In genomic region chr5:115844766-115845634, GRCm38 (mm10) we compare ENCODE assay signal across 8 mouse cellular contexts. TPM values are rescaled to one million over a fixed set of nuclear protein-coding genes. Genes with fewer than 3 reads are reported as not detected.
DNase-seq lines count a peak whose midpoint lies in the region; ATAC-seq and TF ChIP-seq lines count a peak whose summit lies in the region.

Cit (plus strand) TSS chr5:115845278.

- H3K27ac ChIP-seq in cerebellum, adult 2 months (ENCODE audit: insufficient read depth, low read length) = no peak within 1 kb of the TSS; the same call in 1 of the 2 replicates
- no peak within 1 kb of the TSS for H3K27ac ChIP-seq in forebrain, postnatal 0 days (ENCODE audit: low read depth, low read length)
- H3K27ac ChIP-seq in lung, embryonic 14.5 days (ENCODE audit: low read depth) = peak within 1 kb of the TSS; percentile 72

- DNase-seq in MEL-GATA-1-ER (ENCODE audit: extremely low read depth, low read depth) = peak; percentile 95
- DNase-seq in cerebellum, adult 2 months = peak; percentile 87 to 88
- DNase-seq in forebrain, postnatal 0 days = peak; percentile 97
- DNase-seq in heart, postnatal 4 days = peak; percentile 96
- peak; percentile 76 to 82 for DNase-seq in layer of hippocampus, adult 8-10 months (ENCODE audit: low spot score in 2 of 2)
- DNase-seq in lung, embryonic 14.5 days = peak; percentile 99
- peak; percentile 95 for DNase-seq in testis, postnatal 14 days (ENCODE audit: low spot score)

- no peaks in the 10 kb centered on the region for H3K36me3 ChIP-seq in forebrain, postnatal 0 days (ENCODE audit: insufficient read depth)
- peaks cover 19% of the 10 kb centered on the region for H3K36me3 ChIP-seq in lung, embryonic 14.5 days (ENCODE audit: insufficient read depth)

- H3K9ac ChIP-seq in forebrain, postnatal 0 days = peak within 1 kb of the TSS; percentile 25; the same call in 1 of the 2 replicates
- peak within 1 kb of the TSS; percentile 87 for H3K9ac ChIP-seq in lung, embryonic 14.5 days

- peak within 1 kb of the TSS; percentile 54 for H3K4me3 ChIP-seq in cerebellum, adult 2 months (replicated peaks; ENCODE audit: insufficient read depth, low read depth, low read length)
- peak within 1 kb of the TSS; percentile 44 for H3K4me3 ChIP-seq in forebrain, postnatal 0 days (ENCODE audit: low read depth, low read length)
- H3K4me3 ChIP-seq in lung, embryonic 14.5 days (ENCODE audit: low read depth, low read length) = peak within 1 kb of the TSS; percentile 91

- H3K4me1 ChIP-seq in cerebellum, adult 2 months (ENCODE audit: control insufficient read depth, insufficient read depth, low read length) = no peaks in the 10 kb centered on the region
- H3K4me1 ChIP-seq in forebrain, postnatal 0 days (ENCODE audit: insufficient read depth) = peaks cover 3% of the 10 kb centered on the region; the same call in 1 of the 2 replicates
- H3K4me1 ChIP-seq in lung, embryonic 14.5 days (ENCODE audit: insufficient read depth) = peaks cover 13% of the 10 kb centered on the region; the same call in 1 of the 2 replicates

- ATAC-seq in forebrain, postnatal 0 days = peak; percentile 100
- peak; percentile 99 for ATAC-seq in lung, embryonic 14.5 days (ENCODE audit: insufficient read depth)
- ATAC-seq in neutrophil, adult 5-6 weeks (ENCODE audit: extremely low read depth, insufficient number of reproducible peaks, low FRiP score, poor library complexity, severe bottlenecking) = peak; percentile 94

- WGBS in cerebellum, adult 2 months = under 1% methylated on average over 42 of the region's 42 CpGs
- WGBS in forebrain, postnatal 0 days = under 1% methylated on average over 42 of the region's 42 CpGs
- WGBS in lung, embryonic 14.5 days = under 1% methylated on average over 42 of the region's 42 CpGs

- no peaks in the 10 kb centered on the region for H3K9me3 ChIP-seq in forebrain, postnatal 0 days (ENCODE audit: low read length)
- no peaks in the 10 kb centered on the region for H3K9me3 ChIP-seq in lung, embryonic 14.5 days (ENCODE audit: low read depth, low read length)

- H3K4me2 ChIP-seq in forebrain, postnatal 0 days (ENCODE audit: low read depth) = peak within 1 kb of the TSS; percentile 98
- peak within 1 kb of the TSS; percentile 85 for H3K4me2 ChIP-seq in lung, embryonic 14.5 days

- no peak for TF ChIP-seq POLR2A in cerebellum, adult 2 months (IDR thresholded peaks at IDR 0.05; ENCODE audit: borderline replicate concordance, insufficient read depth, low read length)

- no peaks in the 10 kb centered on the region for H3K27me3 ChIP-seq in cerebellum, adult 2 months (ENCODE audit: control insufficient read depth, insufficient read depth, low read length)
- no peaks in the 10 kb centered on the region for H3K27me3 ChIP-seq in forebrain, postnatal 0 days (ENCODE audit: insufficient read depth, low read length)
- H3K27me3 ChIP-seq in lung, embryonic 14.5 days (ENCODE audit: insufficient read depth, low read length) = no peaks in the 10 kb centered on the region

- TF ChIP-seq CTCF in cerebellum, adult 2 months (IDR thresholded peaks at IDR 0.05; ENCODE audit: borderline replicate concordance, insufficient read depth, low read depth, low read length) = no peak
- no peak for TF ChIP-seq CTCF in forebrain, postnatal 0 days (IDR thresholded peaks at IDR 0.05; ENCODE audit: low read depth)
- no peak for TF ChIP-seq CTCF in lung, embryonic 14.5 days (IDR thresholded peaks at IDR 0.05; ENCODE audit: low read depth)

RNA-seq across cellular contexts. Expression of gene Cit, which starts in this region (rescaled TPM):
- 46.7 and 47.3 TPM in 2 replicates for polyA plus RNA-seq in cerebellum, adult 2 months (2012; rRNA removed)
- total RNA-seq in forebrain, postnatal 0 days (2014; rRNA removed) = 15.8 and 23.3 TPM in 2 replicates
- 7.6 and 18.7 TPM in 2 replicates for polyA plus RNA-seq in forebrain, postnatal 0 days (2015; fragmentation: Nextera tagmentation; extraction: Ambion mirVana)
- total RNA-seq in heart, postnatal 4 days (2021) = 10 to 100 TPM; 22.7 to 25.4 TPM
- 10 to 100 TPM; 73.2 to 96.9 (median 79.2) TPM for total RNA-seq in layer of hippocampus, adult 8-10 months (2022)
- polyA plus RNA-seq in lung, embryonic 14.5 days (2014; fragmentation: Nextera tagmentation; extraction: Ambion mirVana) = 39.7 and 46.7 TPM in 2 replicates
- total RNA-seq in neutrophil, adult 5-6 weeks (2017) = 1.5 and 2.0 TPM in 2 replicates
